Mouse (Mus musculus): ENCODE data around the gene Pum1. TPM values are rescaled to one million over a fixed set of nuclear protein-coding genes. Genes with fewer than 3 reads are reported as not detected.

Gene Pum1
- polyA plus RNA-seq, 1 experiment from 2014 or later, result 91.0 TPM

DNA sequence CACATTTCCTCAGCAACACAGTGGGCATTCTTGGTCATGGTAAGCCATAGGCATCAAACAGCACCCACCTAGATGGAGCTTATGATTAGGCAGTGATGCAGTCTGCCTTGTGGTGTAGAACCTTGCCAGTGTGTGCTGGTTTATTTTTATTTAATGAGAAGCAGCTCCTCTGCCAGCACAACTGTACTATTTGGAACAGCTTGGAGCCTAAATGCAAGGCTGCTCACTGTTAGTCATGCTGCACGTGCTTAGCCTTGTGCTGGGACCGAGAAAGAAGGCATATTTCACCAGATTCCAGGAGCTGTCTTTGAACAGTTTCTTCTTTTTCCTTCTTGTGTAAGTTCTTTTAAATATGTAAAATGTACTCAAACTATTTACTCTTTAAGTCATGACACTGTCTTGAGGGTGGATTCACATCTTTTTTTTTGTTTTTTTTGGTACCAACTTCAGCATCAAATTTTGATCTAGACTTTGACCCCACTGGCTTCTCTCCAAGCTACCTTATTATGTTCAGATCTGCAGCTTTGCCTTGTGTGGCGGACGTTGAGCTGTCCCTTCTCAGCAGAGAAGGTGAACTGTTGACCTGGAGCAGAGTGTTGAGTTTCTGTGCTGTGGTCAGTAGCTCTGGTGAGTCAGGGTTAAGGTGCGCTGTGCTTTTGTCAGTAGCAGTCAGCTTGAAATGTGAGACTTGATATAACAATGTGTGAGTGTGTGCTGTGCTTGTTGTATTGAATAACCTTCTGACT, 82.6 kb downstream of the Pum1 start:
- H3K4me1 ChIP-seq (replicated peaks), result peaks cover 15% of the 10 kb centered on the region
- no peak overlapping the region for H3K4me2 ChIP-seq
- no peak for ATAC-seq (ENCODE audit: low FRiP score, low read depth)
- H3K27me3 ChIP-seq, result no peaks in the 10 kb centered on the region
- H3K9ac ChIP-seq, result no peak overlapping the region
- H3K27ac ChIP-seq (replicated peaks), result no peak overlapping the region
- WGBS, result 78% methylated on average over 5 of the region's 5 CpGs
- H3K36me3 ChIP-seq, result peaks cover 68% of the 10 kb centered on the region
- H3K9me3 ChIP-seq, result no peaks in the 10 kb centered on the region
- H3K4me3 ChIP-seq, result no peak overlapping the region

DNA sequence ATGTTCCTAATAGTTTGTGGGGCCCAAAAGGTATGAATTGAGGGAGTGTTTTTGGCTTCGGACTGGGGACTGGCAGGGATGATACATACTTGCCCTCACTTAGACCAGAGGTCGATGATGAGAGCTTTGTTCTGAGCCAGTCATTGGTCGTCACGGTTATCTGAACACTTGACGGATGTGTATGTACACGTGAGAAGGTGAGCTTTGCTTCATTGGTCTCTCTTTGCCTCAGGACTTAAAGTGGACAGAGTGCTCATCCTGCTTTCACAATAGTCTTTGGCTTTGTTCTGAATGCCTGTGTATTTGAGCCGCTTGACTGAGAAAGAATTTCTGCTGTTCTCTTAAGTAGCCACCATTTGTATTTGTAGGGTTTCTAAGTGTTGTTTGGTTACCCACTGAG, 86.4 kb downstream of the Pum1 start:
- WGBS, result 65% methylated on average over 7 of the region's 7 CpGs
- H3K9ac ChIP-seq, result no peak overlapping the region
- H3K9me3 ChIP-seq, result no peaks in the 10 kb centered on the region
- no peak overlapping the region for H3K4me3 ChIP-seq
- no peaks in the 10 kb centered on the region for H3K4me1 ChIP-seq (replicated peaks)
- H3K27me3 ChIP-seq, result no peaks in the 10 kb centered on the region
- H3K4me2 ChIP-seq, result no peak overlapping the region
- H3K27ac ChIP-seq (replicated peaks), result no peak overlapping the region
- no peak for ATAC-seq (ENCODE audit: low FRiP score, low read depth)
- H3K36me3 ChIP-seq, result peaks cover 83% of the 10 kb centered on the region

DNA sequence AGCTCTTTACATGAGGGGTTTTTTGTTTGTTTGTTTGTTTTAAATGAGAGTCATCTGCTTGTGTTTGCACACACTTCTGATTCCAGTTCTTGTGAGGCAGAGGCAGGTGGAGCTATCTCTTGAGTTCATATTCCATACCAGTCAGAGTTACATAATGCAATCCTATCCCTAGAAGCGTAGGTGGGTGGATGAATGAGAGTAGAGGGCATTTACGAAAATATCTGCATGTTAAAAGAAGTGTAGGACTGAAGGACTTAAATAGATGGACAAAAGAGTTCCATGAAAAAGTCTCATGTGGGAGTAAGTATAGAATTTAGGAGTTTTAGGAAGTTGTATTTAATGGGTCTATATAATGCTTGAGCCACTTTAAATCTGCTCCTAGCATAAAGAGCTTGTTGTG, 88.8 kb downstream of the Pum1 start:
- no peak overlapping the region for H3K4me2 ChIP-seq
- peaks cover 78% of the 10 kb centered on the region for H3K36me3 ChIP-seq
- H3K4me3 ChIP-seq, result no peak overlapping the region
- 0 out of 2 replicates have a peak, but pooled peaks cover 3% of the 10 kb centered on the region for H3K4me1 ChIP-seq (replicated peaks)
- H3K9me3 ChIP-seq, result no peaks in the 10 kb centered on the region
- no peak for ATAC-seq (ENCODE audit: low FRiP score, low read depth)
- no peak overlapping the region for H3K9ac ChIP-seq
- H3K27ac ChIP-seq (replicated peaks), result no peak overlapping the region
- whole genome bisulfite sequencing, result 90% methylated on average over 2 of the region's 2 CpGs
- no peaks in the 10 kb centered on the region for H3K27me3 ChIP-seq

DNA sequence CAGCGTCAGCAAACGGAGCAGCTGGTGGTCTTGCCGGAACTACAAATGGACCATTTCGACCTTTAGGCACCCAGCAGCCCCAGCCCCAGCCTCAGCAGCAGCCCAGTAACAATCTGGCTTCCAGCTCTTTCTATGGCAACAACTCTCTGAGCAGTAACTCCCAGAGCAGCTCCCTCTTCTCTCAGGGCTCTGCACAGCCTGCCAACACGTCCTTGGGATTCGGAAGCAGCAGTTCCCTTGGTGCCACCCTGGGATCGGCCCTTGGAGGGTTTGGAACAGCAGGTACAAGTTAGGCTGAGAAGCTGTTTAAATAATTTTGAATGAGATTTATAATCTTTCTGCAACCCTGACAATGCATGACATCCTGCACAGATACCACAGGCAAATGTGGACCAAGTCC, 89.5 kb downstream of the Pum1 start:
- 70% methylated on average over 7 of the region's 7 CpGs for WGBS
- Histone ChIP-seq H3K4me2 (no peak overlapping the region), H3K4me3 (no peak overlapping the region), H3K9me3 (no peaks in the 10 kb centered on the region), H3K36me3 (peaks cover 72% of the 10 kb centered on the region), H3K27me3 (no peaks in the 10 kb centered on the region), H3K9ac (no peak overlapping the region), H3K27ac (replicated peaks) (no peak overlapping the region), H3K4me1 (replicated peaks) (0 out of 2 replicates have a peak, but pooled peaks cover 3% of the 10 kb centered on the region)
- ATAC-seq (ENCODE audit: low FRiP score, low read depth), result no peak

DNA sequence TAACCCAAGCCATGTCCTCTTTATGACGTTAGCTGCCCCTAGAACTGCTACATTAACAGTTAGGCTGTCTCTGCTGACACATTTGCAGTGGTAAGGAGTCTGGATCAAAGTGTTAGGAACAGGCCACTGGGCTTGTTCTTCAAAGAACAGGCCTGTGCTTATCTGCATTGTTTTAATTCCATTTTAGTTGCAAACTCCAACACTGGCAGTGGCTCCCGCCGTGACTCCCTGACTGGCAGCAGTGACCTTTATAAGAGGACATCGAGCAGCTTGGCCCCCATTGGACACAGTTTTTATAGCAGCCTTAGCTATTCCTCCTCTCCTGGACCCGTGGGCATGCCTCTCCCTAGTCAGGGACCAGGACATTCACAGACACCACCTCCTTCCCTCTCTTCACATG, 90.6 kb downstream of the Pum1 start:
- WGBS, result 76% methylated on average over 5 of the region's 5 CpGs
- Histone ChIP-seq H3K36me3 (peaks cover 61% of the 10 kb centered on the region), H3K9me3 (no peaks in the 10 kb centered on the region), H3K4me1 (replicated peaks) (0 out of 2 replicates have a peak, but pooled peaks cover 3% of the 10 kb centered on the region), H3K4me2 (no peak overlapping the region), H3K27me3 (no peaks in the 10 kb centered on the region), H3K27ac (replicated peaks) (no peak overlapping the region), H3K4me3 (no peak overlapping the region), H3K9ac (no peak overlapping the region)
- ATAC-seq (ENCODE audit: low FRiP score, low read depth), result no peak

DNA sequence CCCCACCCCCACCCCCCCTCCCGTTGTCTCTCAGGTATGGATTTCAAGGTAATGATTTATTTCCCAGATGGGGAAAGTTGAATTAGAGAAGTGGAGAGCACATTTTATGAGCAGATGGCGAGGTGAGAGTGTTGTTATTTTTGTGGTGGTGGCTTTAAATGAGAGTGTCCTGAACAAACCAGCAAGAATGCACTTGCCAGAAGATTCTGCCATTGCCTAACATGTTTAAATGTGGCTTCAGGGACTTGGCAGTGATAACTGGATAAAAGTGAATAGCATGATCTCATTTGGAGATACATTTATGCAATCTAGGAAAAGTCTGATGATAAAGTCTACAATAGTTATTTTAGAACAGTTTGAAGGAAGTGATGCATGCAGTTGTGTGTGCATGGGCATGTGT, 91.7 kb downstream of the Pum1 start:
- 0 out of 2 replicates have a peak, but pooled peaks cover 3% of the 10 kb centered on the region for H3K4me1 ChIP-seq (replicated peaks)
- no peaks in the 10 kb centered on the region for H3K27me3 ChIP-seq
- no peaks in the 10 kb centered on the region for H3K9me3 ChIP-seq
- H3K4me2 ChIP-seq, result no peak overlapping the region
- no peak overlapping the region for H3K27ac ChIP-seq (replicated peaks)
- 87% methylated on average over 2 of the region's 2 CpGs for whole genome bisulfite sequencing
- H3K9ac ChIP-seq, result no peak overlapping the region
- H3K36me3 ChIP-seq, result peaks cover 59% of the 10 kb centered on the region
- ATAC-seq (ENCODE audit: low FRiP score, low read depth), result no peak
- H3K4me3 ChIP-seq, result no peak overlapping the region

DNA sequence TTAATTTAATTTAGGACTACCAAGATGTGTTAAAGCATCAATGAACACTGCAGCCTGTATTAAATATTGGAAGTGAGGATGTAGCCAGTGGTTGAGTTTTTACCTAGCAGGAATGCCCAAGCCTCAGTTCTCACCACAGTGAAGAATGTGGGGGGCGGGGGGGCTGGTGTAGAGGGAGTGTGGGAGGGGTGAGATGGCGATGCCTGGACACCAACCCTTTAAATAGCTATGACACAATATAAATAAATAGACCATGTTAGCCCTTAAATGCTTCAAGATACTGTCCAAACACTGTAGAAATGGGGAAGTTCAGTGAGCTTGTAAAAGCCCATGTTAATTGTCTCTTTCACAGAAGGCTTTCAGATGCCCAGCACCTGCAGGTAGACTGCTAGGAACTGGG, 96.8 kb downstream of the Pum1 start:
- 95% methylated on average over 2 of the region's 2 CpGs for WGBS
- Histone ChIP-seq H3K4me1 (replicated peaks) (0 out of 2 replicates have a peak, but pooled peaks cover 3% of the 10 kb centered on the region), H3K9ac (no peak overlapping the region), H3K27me3 (no peaks in the 10 kb centered on the region), H3K4me2 (no peak overlapping the region), H3K4me3 (no peak overlapping the region), H3K36me3 (peaks cover 34% of the 10 kb centered on the region), H3K27ac (replicated peaks) (no peak overlapping the region), H3K9me3 (no peaks in the 10 kb centered on the region)
- no peak for ATAC-seq (ENCODE audit: low FRiP score, low read depth)

DNA sequence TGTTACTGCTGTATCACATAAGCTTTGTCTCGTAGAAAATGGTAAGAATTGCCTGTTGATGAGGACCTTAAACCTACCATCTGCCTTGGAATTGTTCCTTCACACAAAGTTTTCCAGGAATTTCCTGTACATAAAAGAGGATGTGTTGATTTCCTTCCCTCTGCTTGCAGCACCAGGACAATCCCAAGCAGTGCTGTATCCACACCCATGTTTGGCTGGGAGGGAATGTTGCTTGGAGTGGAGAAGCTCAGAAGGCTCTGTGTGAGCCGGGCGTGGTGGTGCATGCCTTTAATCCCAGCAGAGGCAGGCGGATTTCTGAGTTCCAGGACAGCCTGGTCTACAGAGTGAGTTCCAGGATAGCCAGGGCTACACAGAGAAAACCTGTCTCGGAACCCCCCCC, 98.7 kb downstream of the Pum1 start:
- H3K4me1 ChIP-seq (replicated peaks), result no peaks in the 10 kb centered on the region
- no peaks in the 10 kb centered on the region for H3K9me3 ChIP-seq
- no peak overlapping the region for H3K27ac ChIP-seq (replicated peaks)
- WGBS, result 84% methylated on average over 5 of the region's 5 CpGs
- H3K4me2 ChIP-seq, result no peak overlapping the region
- no peaks in the 10 kb centered on the region for H3K27me3 ChIP-seq
- no peak for ATAC-seq (ENCODE audit: low FRiP score, low read depth)
- no peak overlapping the region for H3K4me3 ChIP-seq
- no peak overlapping the region for H3K9ac ChIP-seq
- peaks cover 46% of the 10 kb centered on the region for H3K36me3 ChIP-seq

DNA sequence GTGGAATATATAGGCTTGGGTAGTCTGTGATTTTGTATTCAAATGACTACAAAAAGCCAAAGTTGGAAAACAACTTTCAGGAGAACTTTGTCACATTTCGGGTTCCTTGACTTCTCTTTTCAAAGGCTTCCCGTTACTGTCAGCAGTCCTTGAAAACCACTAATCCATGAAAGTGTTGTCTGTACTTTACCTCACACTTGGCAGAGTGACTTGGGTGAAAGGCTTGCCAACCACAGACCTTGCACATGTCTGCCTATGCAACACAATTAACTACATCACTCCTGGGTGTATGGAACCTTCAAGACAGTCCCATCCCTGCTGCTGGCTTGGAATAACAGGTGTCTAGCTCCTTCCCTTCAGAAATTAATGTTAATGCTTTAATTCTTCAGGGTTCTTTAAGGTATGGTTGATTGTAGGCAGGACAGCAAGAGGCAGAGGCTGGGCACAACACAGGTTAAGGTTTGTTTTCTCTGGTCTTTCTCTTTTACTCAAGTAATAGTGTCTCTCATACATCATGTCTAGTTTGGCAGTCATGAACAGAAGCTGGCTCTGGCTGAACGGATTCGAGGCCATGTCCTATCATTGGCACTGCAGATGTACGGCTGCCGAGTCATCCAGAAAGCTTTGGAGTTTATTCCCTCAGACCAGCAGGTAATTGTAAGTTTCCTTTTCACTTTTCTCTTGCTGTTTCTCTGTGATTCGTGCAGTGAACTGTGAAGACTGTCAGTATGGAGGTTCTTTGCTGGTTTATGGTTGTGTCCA, 102.5 kb downstream of the Pum1 start:
- 91% methylated on average over 7 of the region's 7 CpGs for WGBS
- Histone ChIP-seq H3K4me3 (no peak overlapping the region), H3K9me3 (no peaks in the 10 kb centered on the region), H3K27ac (replicated peaks) (no peak overlapping the region), H3K9ac (no peak overlapping the region), H3K4me2 (no peak overlapping the region), H3K27me3 (no peaks in the 10 kb centered on the region), H3K4me1 (replicated peaks) (no peaks in the 10 kb centered on the region), H3K36me3 (peaks cover 54% of the 10 kb centered on the region)
- ATAC-seq (ENCODE audit: low FRiP score, low read depth), result no peak

DNA sequence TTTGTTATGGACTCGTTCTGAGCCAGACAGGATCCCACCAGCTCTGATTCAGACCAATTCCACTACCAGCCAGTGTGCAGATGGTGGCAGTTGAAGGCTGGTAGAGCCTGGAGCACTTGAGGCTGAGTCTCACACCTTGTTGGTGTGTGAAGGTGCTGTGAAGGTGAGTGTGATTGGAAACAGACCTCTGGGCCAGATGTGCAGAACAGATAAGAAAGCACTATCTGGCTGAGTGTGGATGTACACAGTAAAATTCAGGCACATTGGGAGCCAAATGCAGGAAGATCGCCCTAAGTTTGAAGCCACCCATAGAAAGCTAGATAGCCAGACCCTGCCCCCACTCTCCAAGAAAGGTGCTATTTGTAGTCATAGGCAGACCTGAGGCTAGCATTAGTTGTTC, 103.3 kb downstream of the Pum1 start:
- H3K36me3 ChIP-seq, result peaks cover 57% of the 10 kb centered on the region
- H3K4me2 ChIP-seq, result no peak overlapping the region
- H3K27me3 ChIP-seq, result no peaks in the 10 kb centered on the region
- no peaks in the 10 kb centered on the region for H3K4me1 ChIP-seq (replicated peaks)
- ATAC-seq (ENCODE audit: low FRiP score, low read depth), result no peak
- 86% methylated on average over 2 of the region's 2 CpGs for WGBS
- H3K9ac ChIP-seq, result no peak overlapping the region
- no peak overlapping the region for H3K4me3 ChIP-seq
- no peaks in the 10 kb centered on the region for H3K9me3 ChIP-seq
- H3K27ac ChIP-seq (replicated peaks), result no peak overlapping the region

DNA sequence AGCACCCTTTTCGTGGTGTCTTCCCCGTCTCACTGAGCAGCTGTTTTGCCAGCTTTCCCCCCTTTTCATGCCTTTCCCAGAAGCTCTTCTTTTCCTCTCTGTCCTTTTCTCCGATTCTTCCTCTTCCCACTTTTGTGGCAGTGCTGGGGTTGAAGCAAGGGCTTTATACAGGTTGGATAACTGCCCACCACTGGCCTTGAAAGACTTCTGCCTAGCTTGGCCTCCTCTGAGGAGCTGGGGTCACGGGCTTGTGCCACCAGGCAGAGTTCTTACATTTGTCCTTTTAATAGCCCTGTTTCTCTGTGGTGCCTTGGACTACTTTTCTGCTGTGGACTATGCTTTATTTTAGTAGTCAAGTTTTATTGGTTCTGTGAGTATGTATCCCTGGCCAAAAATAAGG, 103.8 kb downstream of the Pum1 start:
- H3K4me3 ChIP-seq, result no peak overlapping the region
- H3K9ac ChIP-seq, result no peak overlapping the region
- no peaks in the 10 kb centered on the region for H3K9me3 ChIP-seq
- no peak for ATAC-seq (ENCODE audit: low FRiP score, low read depth)
- H3K4me1 ChIP-seq (replicated peaks), result no peaks in the 10 kb centered on the region
- no peak overlapping the region for H3K4me2 ChIP-seq
- 80% methylated on average over 4 of the region's 4 CpGs for WGBS
- no peaks in the 10 kb centered on the region for H3K27me3 ChIP-seq
- no peak overlapping the region for H3K27ac ChIP-seq (replicated peaks)
- H3K36me3 ChIP-seq, result peaks cover 62% of the 10 kb centered on the region

DNA sequence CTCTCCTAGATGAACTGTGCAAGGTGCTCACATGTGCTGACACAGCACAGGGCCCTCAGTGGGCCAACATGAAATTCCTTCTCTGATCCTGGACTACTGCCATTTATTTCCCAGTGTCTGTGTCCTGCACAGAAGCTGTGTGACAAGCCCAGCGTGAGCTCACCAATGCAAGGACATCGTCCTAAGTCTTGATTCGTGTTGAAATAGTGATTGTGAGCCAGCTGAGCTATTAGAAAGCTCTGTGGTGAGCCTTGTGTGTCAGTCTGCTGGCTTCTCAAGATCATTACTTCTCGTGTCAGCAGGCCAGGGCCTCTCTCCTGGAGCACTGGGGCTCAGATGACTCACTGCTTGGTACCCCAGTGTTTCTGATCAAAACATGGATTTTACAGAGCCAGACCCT, 110.8 kb downstream of the Pum1 start:
- ATAC-seq (ENCODE audit: low FRiP score, low read depth), result no peak
- peaks cover 14% of the 10 kb centered on the region for H3K4me1 ChIP-seq (replicated peaks)
- 0 out of 2 replicates have a peak overlapping the region, but pooled peaks have one; percentile 8 for H3K27ac ChIP-seq (replicated peaks)
- no peak overlapping the region for H3K4me3 ChIP-seq
- no peaks in the 10 kb centered on the region for H3K9me3 ChIP-seq
- H3K9ac ChIP-seq, result no peak overlapping the region
- H3K4me2 ChIP-seq, result no peak overlapping the region
- no peaks in the 10 kb centered on the region for H3K27me3 ChIP-seq
- WGBS, result 73% methylated on average over 4 of the region's 4 CpGs
- peaks cover 44% of the 10 kb centered on the region for H3K36me3 ChIP-seq
